Mouse (Mus musculus) retina, adult 2 months (tissue): Measurements from ENCODE around the gene Fubp1.
A peak's percentile ranks its signal among the peaks of the same experiment; 100 is the strongest.

Experiments used
- DNase-seq: peaks from one replicate; pipeline ENCODE4 v3.0.0-alpha.2; 2012; ENCODE audit warnings: low read depth, low spot score

The Fubp1 gene

DNA sequence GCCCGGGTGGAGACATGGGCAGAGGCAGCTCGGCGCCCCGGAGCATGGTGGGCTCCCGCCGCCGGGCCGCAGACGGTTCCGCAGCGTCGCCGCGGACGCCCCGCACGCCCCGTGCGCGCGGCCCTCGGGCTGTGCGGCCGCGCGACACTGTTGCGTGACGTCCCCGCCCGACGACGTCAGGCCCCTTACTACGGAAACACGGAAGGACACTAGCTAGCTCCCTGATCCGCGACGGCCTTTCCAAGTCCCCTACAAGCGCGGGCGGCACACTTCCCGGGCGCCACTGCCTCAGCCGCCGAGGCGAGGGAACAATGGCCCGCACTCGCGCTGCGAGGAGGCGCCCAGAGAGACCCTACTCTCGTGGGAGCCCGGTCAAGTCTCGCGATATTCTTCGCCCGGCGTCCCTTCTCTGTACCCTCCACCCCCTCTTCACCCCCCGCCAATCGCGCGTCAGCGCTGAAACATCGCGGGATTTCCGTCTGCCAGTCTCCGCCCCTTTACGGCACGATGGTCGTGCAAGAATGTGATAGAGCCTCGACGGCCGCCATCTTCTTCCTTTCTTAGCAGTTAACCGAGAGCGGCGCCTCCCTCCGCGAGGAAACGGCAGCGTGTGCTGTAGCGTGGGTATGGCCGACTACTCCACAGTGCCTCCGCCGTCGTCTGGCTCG is at the start of gene Fubp1, which contains the start of gene Dnajb4:
Gene Fubp1 (plus strand): TSS at position 456 of the 668 bp plus-strand sequence.
Gene Dnajb4 (minus strand): TSS at position 336 of the 668 bp plus-strand sequence.
- DNase-seq = peak; percentile 98

DNA sequence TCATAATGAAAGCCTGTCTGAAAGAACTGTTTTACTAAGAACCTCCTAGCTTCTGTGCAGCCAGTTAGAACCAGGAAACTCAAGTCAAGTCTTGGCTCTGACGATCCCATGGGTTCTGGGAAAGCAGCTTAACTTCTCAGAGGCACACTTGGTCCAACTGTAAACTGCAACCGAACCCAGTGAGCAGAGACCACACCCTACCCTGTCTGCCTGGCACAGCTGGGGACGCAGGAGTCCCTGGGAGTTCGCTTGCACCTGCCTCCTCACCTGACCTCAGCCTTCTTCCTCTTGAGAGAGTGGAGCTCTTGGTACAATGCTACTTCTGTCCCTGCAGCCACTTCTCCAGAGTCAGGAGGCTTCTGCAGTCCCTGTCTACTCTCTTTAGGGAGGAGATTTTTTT is 49.6 kb upstream of the Fubp1 start:
- no peak for DNase-seq

DNA sequence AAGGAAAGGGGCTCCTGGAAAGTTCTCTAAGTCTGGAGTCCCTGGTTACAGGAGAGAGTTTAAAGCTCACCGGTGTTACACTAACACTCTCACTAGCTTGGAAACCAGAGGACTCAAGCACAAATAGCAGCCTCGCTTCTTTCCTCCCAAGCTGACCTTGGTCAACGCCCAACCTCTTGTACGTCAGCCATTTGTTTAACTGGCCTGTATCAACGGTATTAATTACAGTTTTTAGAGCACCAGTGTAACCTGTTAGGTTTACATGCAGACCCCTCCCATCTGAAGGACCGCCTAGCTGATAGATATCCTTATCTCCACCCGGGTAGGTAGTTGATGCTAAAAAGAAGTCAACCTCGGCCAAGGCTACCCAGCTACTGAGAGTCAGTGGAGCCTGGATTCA is 46.9 kb upstream of the Fubp1 start:
- DNase-seq = no peak

DNA sequence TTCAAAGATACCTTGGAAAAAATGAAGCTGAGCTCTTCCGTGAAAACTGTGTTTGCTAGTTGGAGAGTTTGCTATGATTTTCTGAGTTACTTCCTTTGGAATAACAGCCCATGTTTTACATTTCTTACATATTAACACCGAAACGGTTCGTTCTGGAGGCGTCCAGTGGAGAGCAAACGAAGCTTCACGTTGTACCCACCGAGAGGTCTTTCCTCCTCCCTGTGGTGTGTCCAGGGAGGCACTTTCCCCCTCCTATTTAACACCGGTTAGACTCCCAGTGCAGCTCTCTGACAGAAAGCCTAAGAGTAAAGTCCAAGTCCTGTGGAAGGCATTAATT is 45.2 kb upstream of the Fubp1 start:
- no peak for DNase-seq

DNA sequence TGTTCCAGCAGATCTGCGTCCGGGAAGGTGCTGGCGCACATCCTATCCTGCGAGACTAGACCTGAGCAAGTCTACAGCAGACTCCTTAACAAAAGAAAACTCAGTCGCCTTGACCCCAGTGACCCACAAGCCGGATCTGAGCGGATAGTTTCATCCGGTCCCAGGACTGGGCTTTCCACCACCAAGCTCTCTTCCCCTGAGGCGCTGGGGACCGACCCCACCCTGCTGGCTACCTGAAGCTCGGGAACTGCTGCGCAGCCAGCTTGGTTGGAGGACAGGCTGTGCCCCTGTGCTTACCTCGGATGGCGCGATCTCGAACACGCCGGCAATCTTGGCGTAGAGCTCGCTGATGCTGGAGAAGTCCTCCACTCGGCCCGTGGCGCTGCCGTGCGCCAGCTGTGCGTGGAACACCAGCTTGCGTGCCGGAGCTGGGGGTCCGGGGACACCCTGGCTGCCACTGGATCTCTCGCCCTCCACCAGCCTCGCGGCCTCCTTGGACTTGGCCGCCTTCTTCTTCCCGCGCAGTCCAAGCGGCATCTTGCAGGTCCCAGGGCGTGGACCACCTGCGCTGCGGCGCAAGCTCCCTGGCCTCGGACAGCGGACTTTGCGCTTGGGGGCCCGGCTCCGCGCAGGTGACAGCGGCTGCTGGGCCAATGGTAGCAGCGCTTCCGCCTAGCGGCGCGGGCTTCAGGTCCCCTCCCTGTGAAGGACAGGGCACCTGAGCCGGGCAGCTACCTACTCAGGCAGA is 44.7 kb upstream of the Fubp1 start:
- no peak for DNase-seq

DNA sequence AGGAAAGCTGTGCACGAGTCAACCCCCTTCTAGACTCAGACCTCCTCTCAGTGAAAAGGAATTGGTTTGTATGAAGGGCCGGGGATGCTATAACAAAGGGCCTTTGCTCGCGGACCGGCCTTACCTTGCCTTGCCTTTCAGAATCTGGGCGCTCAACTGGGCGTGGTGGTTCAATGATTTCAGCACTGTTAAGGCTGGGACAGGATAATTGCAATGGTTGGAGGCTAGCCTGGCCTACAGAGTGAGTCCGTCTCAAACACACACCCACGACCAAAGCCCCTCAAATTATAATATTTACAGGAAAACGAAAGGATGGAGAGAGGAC is 44.2 kb upstream of the Fubp1 start, which contains the start of gene Gipc2:
Gene Gipc2 (minus strand): TSS at position 132 of the 325 bp plus-strand sequence.
- DNase-seq = no peak

DNA sequence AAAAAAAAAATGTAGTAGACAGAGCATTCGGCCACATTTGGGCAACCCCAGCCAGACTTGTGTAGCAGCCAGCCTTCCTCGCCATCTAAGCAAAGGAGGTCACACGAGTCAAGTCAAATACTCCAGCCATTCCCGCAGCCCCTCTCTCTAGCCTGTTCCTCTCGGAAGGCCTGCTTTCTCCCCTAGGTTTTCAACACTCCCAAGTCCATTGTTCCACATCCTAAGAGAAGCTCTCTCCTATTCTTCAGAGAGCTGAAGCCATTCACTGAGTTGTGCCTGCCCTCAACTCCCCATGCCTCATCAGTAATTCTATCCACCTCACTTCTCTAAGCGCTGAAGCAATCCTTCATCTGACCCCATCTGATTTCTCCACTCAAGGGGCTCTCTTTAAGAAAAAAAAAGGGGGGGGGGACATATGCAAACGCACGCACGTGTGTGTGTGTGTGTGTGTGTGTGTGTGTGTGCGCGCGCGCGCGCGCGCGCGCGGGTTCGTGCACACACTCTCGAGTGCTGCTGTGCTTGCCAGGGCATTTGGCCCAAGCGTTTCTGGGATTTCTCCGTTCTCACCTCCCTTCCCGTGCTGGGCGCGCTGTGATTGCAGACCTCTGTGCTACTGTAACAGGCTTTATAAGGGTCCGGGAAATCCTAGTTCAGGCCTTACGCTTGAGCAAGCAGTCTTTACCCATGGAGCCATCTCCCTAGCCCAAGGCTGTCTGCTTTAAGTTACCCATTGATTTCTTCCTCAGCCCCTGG is 43.3 kb upstream of the Fubp1 start:
- no peak for DNase-seq

DNA sequence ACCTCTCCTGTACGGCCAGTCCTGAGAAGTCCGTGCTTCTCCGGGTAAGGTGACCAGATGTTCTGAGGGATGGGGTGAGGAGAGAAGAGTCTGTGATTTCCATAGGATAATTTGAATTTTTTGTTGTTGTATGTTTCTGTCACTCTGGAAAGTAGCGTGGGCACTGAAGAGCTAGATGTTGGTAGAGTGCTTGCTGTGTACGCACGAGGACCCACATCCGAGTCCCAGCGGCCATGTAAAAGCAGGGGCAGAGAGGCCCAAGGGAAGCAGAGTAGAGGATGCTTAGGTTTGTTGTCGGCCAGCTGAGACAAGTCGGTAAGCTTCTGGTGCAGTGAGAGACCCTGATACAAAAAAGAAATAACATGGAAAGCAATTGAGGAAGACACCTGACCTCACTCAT is 42.2 kb upstream of the Fubp1 start:
- no peak for DNase-seq

DNA sequence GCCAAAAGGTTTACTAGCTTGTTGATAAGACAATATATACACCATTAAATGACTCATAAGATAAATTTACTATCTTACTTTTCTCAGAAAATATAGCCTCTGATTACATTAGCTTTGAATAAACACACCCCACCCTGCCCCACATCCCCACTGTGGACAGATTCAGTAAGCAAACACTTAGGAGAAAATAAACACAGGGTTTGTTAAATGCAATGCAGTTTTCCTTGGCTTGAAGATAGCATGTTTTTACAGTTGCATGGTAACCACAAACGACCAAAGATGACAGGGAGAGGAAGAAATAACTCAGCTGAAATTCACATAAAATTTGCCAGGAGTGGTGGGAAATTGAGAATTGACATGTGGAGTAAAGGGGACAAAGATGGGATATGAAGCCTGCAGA is 39.8 kb upstream of the Fubp1 start:
- no peak for DNase-seq

DNA sequence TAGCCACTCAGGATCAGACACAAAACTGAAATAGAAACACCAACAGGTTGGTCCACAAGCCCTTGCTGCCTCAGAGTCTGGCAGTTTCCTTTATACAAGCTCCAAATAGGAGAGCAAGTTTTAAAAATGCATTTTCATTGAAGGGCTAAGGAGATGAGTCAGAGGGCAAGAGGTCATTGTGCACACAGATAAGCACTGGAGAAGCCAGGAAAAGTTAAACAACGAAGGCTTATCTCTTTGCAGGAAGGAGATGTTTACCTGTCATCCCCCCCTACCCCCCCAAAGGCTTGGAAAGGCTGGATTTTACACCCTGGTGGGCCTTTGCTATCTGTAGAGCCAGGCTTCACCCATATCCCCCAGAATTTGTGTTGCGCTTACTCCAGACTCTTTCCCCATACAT is 39.0 kb upstream of the Fubp1 start:
- no peak for DNase-seq

DNA sequence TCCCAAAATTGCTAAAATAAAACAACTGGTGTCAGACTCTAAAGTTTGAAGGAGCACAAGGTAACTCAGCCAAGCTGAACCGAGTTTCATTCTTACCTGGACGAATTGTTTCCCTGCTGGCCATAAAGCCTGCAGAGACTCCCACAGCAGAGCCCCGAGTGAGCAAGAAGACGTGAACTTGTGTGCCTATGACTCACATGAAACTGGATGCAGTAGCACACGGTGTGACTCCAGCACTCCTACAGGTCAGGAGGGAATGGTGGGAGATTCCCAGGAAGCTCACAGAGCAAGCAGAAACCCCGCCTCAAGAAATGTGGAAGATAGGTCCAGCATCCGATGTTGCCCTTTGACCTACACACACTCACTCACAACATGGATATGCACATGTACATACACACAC is 38.4 kb upstream of the Fubp1 start:
- no peak for DNase-seq

DNA sequence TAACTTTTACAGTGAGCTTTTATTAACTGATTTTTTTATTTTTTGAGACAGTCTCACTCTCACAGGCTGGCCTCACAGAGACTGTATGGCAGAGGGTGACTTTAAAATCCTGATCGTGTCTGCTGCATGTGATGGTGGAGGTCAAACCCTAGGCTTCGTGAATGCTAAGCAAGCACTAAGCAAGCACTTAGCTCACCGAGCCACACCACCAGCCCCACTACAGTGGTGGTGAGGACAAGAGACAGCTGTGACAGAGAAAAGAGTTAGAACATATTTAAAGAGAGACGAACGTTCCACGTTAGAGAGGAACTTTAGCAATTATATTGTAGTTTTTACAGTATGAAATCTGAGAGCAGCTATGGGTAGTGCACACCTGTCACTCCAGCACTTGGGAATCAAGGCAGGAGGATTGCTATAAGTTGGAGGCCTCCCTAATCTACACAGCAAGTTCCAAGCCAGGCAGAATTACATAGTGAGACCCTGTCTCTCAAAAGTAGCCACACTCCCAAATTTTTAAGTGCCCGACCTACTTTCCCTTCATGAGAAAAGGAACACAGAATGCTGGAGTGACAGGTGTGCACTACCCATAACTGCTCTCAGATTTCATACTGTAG is 37.8 kb upstream of the Fubp1 start:
- DNase-seq = no peak

DNA sequence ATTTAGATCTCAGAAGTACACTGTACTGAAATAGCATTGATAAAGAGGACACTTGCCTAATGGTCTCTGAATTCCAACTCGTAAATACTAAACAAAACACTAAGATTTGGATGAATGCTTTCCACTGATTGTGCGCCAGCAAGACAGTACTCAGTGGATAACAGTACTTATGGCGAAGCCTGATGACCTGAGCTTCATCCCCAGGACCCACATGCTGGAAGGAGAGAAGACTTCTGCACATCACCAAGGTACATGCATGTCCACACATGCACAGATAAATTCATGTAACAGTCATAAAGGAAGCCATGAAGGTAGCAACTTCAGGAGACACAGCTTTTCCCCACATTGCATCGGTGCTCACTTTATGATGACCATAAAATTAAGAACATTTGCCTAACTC is 31.4 kb upstream of the Fubp1 start:
- no peak for DNase-seq

DNA sequence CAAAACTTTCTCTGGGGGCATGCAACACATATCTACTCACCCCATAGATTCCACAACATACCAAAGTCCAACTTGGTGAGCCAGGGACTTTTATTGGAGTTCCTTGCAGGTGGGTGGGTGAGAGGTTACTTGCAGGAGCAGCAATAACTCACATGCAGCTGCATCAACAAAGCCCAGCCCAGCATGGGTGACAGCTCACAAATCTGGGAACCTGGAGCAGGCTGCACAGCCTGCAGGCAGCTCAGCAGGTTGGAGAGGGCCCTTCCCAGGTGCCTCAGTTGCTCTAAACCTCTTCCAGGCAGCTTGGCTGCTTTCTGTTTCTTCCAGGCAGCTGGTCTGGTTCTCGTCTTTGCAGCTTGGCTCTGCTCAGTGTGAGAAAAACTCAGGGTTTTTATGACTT is 30.9 kb upstream of the Fubp1 start:
- DNase-seq = no peak

DNA sequence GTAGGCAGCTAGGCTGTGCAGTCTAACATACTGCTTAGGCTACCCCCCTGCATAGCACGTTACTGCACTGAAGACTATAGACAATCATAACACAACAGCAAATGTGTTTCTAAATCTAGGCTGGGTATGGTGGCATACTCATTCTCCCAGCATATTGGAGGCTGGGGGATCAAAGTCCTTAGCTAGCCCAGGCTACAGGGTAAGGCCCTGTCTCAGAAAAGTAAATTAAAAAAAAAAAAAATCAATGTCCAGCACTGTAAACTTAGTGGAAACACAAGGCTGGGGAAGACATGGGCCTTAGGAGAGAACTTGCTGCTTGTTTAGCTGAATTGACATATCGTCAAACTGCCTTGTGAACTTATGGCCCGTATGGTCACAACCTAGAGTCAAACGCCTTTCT is 29.6 kb upstream of the Fubp1 start:
- DNase-seq = no peak

DNA sequence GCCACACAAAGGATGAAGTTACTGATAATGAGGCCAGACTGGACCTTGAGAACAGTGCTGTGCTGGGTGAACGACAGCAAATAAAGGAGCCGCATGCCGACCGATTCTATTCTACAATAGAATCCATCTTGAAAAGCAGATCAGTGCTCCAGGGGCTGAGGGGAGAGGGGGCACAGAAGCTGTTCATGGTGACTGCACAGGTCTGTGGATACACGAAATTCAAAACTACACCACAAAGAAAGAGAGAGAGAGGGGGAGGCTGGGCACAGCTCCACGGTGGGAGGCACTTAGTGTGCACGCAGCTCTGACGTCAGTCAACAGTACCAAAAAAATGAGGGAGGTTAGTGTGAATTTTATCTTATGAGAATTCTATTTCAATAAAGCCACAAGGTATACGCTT is 26.7 kb upstream of the Fubp1 start:
- no peak for DNase-seq

DNA sequence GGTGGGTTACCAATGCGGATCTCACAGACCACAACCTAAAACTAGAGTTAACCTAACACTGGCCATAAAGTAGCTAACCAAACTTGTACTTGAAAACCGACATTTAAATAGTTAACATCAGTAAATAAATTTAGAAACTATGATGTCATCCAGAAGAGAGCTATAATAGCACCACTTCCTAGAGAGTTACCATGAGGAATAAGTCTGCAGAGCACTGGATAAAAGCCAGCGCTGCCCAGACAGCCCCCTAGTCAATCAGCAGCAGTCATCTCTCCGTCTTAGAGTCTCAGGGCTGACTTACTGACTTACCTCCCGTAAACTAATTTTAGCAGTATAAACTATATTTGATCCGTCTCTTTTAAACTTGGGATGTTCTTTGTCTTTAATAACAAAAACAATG is 24.1 kb upstream of the Fubp1 start:
- DNase-seq = no peak

DNA sequence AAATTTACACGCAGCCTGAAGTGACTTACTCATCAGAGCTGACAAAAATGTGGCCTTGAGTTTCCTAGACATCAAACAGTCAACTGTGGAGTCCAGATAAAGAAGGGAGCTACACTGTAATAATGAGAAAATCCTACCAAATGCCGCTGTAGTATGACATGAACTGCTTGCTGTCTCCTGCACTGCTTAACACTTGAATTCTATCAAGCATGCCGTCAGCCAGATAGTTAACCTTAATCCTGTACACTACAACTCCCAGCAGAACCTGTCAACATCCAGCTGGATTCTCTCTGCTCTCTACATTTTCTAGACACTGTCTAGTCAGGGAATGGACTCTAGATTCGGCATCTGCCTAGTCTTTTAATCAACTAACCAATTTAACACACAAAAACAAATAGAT is 20.9 kb upstream of the Fubp1 start:
- no peak for DNase-seq

DNA sequence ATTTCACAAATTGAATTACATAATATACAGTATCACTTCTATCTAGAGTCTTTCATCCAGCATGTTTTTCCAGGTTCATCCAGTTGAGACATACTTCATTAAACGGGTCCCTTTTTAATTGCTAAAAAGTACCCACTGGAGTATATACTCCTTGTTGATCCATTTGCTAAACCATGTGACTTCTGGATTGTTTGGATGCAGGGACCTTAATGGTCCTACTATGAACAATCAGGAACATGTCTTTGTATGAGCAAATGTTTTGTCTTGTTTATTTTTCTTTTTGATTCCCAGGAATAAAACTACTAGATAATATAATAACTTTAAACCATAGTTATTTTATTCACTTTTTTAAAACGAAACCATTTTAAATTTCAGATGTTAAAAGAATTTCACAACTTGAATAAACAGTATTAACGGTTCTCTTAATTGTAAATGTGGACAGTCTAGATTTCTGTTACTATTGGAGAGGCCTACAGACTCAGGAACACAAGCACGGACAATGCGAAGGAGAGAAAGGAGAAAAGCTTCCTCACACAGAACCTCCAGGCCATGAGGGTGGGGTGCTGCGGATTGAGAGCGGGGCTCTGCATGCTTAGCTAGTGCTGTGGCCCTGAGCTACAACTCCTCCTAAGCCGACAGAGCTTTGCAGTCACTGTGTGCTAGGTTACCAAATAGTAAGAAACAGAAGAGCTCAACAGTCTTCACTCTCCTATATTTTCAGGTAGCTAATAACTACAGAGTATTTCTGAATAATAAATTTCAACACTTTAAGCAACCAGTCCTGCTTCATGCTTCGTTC is 19.3 kb upstream of the Fubp1 start:
- DNase-seq = no peak

DNA sequence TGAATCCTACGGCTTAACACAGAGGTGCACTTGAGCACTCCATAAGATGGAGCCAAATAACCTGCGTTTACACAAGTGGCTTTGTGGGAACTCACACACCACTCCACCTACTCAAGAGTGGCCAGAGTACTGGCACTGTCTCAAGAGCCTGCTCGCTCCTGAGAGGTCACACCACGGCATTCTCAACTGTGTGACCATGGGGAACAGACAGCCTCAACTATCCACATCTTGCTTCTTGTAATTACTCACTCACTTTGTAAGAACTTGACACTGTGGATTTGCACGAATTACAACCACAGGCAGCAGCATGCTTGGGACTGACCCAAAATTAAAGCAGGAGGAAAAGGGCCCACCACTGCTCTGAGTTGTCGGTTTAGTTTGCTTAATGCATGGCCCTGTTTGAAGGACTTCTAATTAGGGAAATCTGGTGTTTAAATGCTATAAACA is 18.4 kb upstream of the Fubp1 start:
- DNase-seq = no peak

DNA sequence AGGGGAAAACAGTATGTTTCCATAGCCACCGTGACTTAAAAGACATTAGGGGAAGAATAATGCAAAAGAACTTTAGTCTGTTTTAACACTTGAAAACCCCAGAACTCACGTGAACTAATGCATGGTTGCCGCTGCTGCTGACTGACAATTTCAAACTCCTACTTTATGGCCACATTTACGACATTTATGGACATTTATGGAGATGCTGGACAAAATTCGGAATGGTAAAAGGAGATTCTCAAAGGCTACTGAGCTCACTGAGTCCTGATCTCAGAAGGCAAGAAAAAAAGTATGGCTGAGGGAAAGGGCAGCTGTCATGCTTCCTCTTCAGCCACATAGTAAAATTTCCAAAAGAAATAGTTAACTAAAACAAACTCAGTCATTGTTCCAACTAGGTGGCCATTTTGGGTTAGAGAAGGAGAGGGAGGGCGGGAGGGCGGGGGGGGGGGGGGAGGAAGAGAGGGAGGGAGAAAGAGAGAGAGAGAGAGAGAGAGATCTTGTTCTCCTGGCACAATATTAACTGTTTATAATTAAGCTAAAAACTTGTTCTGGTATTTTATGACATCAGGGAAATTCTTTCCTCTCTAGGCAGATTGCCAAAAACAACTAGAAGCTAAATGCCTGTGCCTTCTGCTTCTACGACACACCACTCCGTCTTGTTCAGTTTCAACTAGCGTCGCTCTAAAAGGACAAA is 17.8 kb upstream of the Fubp1 start:
- no peak for DNase-seq
